Mouse (Mus musculus): ENCODE results near the gene Zfy1. TPM values are rescaled to one million over a fixed set of nuclear protein-coding genes. Genes with fewer than 3 reads are reported as not detected.
"Not testable (repeated sequence)": the region's sequence is repeated elsewhere in the genome, so short reads cannot be mapped to it uniquely, and the experiment has no call there.

Zfy1 gene
- not detected in 2 replicates for polyA plus RNA-seq (2012; ENCODE audit: insufficient read depth, insufficient read length, missing spikeins)

DNA sequence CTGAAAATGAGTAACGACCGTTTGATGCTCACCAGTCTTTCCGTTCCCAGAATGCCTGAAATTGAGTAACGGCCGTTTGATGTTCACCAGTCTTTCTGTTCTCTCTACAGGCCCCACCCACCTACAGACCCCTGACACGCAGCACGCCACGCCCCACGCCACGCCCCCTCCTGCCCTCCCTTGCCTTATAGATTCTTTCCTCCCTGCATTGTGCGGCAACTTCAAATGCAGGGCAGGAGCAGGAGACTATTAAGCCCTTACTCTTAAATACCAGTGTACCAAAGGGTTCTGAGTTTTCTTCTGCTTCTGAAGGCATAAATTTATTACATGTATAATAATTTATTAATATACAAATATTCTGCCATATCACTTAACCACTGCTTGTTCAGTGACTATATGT is at the start of gene Zfy1:
Zfy1 (minus strand) TSS at position 101 of the 400 bp plus-strand sequence.
- H3K4me3 ChIP-seq (ENCODE audit: insufficient read depth, low read length); H3K4me1 ChIP-seq (ENCODE audit: control insufficient read depth, insufficient read depth, low read length); H3K27ac ChIP-seq (ENCODE audit: insufficient read depth, low read depth, low read length): not testable (repeated sequence)

DNA sequence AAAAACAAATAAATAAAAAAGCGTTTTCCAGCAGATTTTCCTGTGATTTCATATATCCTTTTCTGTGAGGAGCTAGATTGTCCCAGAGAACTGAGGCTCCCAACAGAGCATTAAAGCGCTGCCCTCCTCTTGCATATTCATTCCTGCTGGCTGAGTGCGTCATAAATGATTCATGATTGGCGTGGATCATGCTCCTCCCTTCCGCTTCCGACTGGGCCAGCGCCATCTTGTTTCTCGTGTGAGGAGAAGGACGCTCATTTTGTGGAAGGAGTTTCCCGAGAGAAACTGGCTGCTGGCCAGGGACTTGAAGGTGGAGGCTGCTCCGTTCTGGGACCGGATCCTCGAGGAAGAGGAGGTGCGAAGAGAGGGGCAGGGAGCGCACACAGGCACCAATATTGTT is 21.2 kb upstream of the Zfy1 start, which contains the start of gene Uba1y:
Uba1y (plus strand) TSS at position 254 of the 400 bp plus-strand sequence.
- TF ChIP-seq CTCF (IDR thresholded peaks at IDR 0.05; ENCODE audit: low read depth, low read length) = no peak
- TF ChIP-seq POLR2A (IDR thresholded peaks at IDR 0.05; ENCODE audit: borderline replicate concordance, low read depth, low read length) = no peak

DNA sequence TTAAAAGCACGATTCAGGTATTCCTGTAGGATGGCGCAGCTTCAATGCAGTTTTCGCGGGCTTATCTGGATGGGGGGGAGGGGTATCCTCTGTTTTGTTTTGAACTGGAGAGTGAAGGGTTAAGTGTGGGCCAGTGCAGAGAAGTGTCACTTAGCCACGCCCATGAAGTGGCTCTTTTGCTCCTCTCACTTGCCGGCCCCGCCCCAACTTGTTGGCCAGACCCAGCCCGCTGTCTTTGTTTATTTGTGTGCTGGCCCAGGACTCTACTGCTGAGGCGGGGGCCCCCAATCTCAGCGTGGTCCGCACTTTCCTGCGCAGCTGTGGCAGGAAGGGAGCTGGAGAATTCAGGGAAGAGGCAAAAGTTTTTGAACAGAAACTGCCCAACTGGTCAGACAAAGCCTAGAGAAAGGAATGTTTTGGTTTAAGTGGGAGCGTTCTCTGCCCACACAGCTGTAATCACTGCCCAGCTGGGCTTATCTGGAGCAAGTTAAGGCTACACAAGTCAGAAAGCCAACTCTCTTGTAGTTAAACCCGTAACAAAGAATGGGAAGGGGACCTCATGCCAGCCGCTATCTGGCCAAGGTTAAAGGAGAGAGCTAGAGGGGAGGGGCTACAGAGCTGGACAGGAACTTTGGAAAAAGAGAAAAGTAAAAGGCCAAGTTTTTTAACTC is 11.9 kb upstream of the Zfy1 start:
- peak overlapping the region; percentile 14; the same call in 1 of the 2 replicates for H3K4me3 ChIP-seq (ENCODE audit: insufficient read depth, low read length)
- TF ChIP-seq POLR2A (IDR thresholded peaks at IDR 0.05; ENCODE audit: borderline replicate concordance, low read depth, low read length) (no peak), CTCF (IDR thresholded peaks at IDR 0.05; ENCODE audit: low read depth, low read length) (no peak)
- H3K27ac ChIP-seq (ENCODE audit: insufficient read depth, low read depth, low read length) = no peak overlapping the region
- H3K4me1 ChIP-seq (ENCODE audit: control insufficient read depth, insufficient read depth, low read length) = no peaks in the 10 kb centered on the region

More for the DNA sequence above, 21.2 kb upstream of the Zfy1 start, which contains the start of gene Uba1y:
- Histone ChIP-seq H3K4me1 (ENCODE audit: control insufficient read depth, insufficient read depth, low read length) (no peaks in the 10 kb centered on the region), H3K27ac (ENCODE audit: insufficient read depth, low read depth, low read length) (no peak within 1 kb of the TSS), H3K4me3 (ENCODE audit: insufficient read depth, low read length) (no peak within 1 kb of the TSS)

Other genes with a start within 250 kb of the Zfy1 start
- not detected in 2 replicates for gene Uba1y, start 21.2 kb upstream of the Zfy1 start, polyA plus RNA-seq (2012; ENCODE audit: insufficient read depth, insufficient read length, missing spikeins)
- 0.27 and 0.39 TPM in 2 replicates for gene Kdm5d, start 100.4 kb upstream of the Zfy1 start, polyA plus RNA-seq (2012; ENCODE audit: insufficient read depth, insufficient read length, missing spikeins)
- gene Eif2s3y, start 213.1 kb upstream of the Zfy1 start, polyA plus RNA-seq (2012; ENCODE audit: insufficient read depth, insufficient read length, missing spikeins) = not detected in 2 replicates